Mouse (Mus musculus): Measurements from ENCODE around the gene Syngr4. TPM values are rescaled to one million over a fixed set of nuclear protein-coding genes. Genes with fewer than 3 reads are reported as not detected.
"Not testable (repeated sequence)": the region's sequence is repeated elsewhere in the genome, so short reads cannot be mapped to it uniquely, and the experiment has no call there.

The Syngr4 gene
- not detected for total RNA-seq (2021)

GRCm38 (mm10) chr7:45896517-45897257 is at the start of gene Syngr4, which contains the start of gene Tmem143:
Syngr4 (minus strand) TSS chr7:45896714.
Tmem143 (plus strand) TSS chr7:45896941.
- intact Hi-C loops (cut with DNase I): loop anchor here (1.0 kb wide), 1 partner anchor 23 kb away; no protein-coding TSS in a partner anchor
- peak; percentile 95 for DNase-seq

GRCm38 (mm10) chr7:45943280-45943679 is 46.8 kb upstream of the Syngr4 start:
- DNase-seq: not testable (repeated sequence)
- intact Hi-C loops (cut with DNase I): loop anchor here (2.0 kb wide), 2 partner anchors 66 to 262 kb away; no protein-coding TSS in a partner anchor

GRCm38 (mm10) chr7:45941986-45942385 is 45.5 kb upstream of the Syngr4 start:
- DNase-seq: no peak
- intact Hi-C loops (cut with DNase I): loop anchor here (2.0 kb wide), 2 partner anchors 67 to 263 kb away; no protein-coding TSS in a partner anchor

- intact Hi-C loops (cut with DNase I): loop anchor here (5.0 to 10.0 kb wide), 2 partner anchors 138 to 1695 kb away; partner anchors contain the start of genes 1700028J19Rik and 2410002F23Rik
- no peak for DNase-seq
Observed at GRCm38 (mm10) chr7:45939836-45940235, 43.3 kb upstream of the Syngr4 start.

GRCm38 (mm10) chr7:45935114-45935513 is 38.6 kb upstream of the Syngr4 start:
- intact Hi-C loops (cut with DNase I): loop anchor here (1.0 to 10.0 kb wide), 4 partner anchors 63 to 1690 kb away; partner anchors contain the start of genes 1700028J19Rik, 2410002F23Rik and Kdelr1
- DNase-seq: peak; percentile 63 to 69

GRCm38 (mm10) chr7:45933766-45934165 is 37.3 kb upstream of the Syngr4 start:
- DNase-seq: not testable (repeated sequence)
- intact Hi-C loops (cut with DNase I): loop anchor here (10.0 kb wide), 1 partner anchor 1689 kb away; the partner anchor contains the start of genes 1700028J19Rik and 2410002F23Rik

GRCm38 (mm10) chr7:45929688-45930087 is 33.2 kb upstream of the Syngr4 start:
- intact Hi-C loops (cut with DNase I): loop anchor here (10.0 kb wide), 1 partner anchor 1685 kb away; the partner anchor contains the start of genes 1700028J19Rik and 2410002F23Rik

GRCm38 (mm10) chr7:45928626-45929295 is 32.2 kb upstream of the Syngr4 start:
- DNase-seq: no peak
- intact Hi-C loops (cut with DNase I): no loop called here

More at GRCm38 (mm10) chr7:45929688-45930087, 33.2 kb upstream of the Syngr4 start:
- DNase-seq: no peak

GRCm38 (mm10) chr7:45924429-45924816 is 27.9 kb upstream of the Syngr4 start:
- intact Hi-C loops (cut with DNase I): loop anchor here (5.0 kb wide), 1 partner anchor 207 kb away; the partner anchor contains the start of genes Rpl18 and Sphk2
- DNase-seq: no peak

- intact Hi-C loops (cut with DNase I): loop anchor here (1.0 to 5.0 kb wide), 2 partner anchors 52 to 207 kb away; partner anchors contain the start of genes Kdelr1, Rpl18 and Sphk2
- DNase-seq: peak; percentile 78 to 83
Observed at GRCm38 (mm10) chr7:45923762-45924428, 27.4 kb upstream of the Syngr4 start, which contains the start of gene Ccdc114. Ccdc114 (plus strand) TSS chr7:45924072.

- intact Hi-C loops (cut with DNase I): loop anchor here (1.0 to 5.0 kb wide), 2 partner anchors 51 to 206 kb away; partner anchors contain the start of genes Kdelr1, Rpl18 and Sphk2
- DNase-seq: peak; percentile 94 to 96
Observed at GRCm38 (mm10) chr7:45922928-45923761, 26.6 kb upstream of the Syngr4 start.

- DNase-seq: peak in 1 of 2 experiments; percentile 14
- intact Hi-C loops (cut with DNase I): loop anchor here (1.0 to 5.0 kb wide), 2 partner anchors 23 to 205 kb away; partner anchors contain the start of genes Rpl18 and Sphk2
Observed at GRCm38 (mm10) chr7:45921950-45922600, 25.6 kb upstream of the Syngr4 start.

GRCm38 (mm10) chr7:45921242-45921621 is 24.7 kb upstream of the Syngr4 start, which contains the start of gene Emp3:
Emp3 (minus strand) TSS chr7:45921404.
- DNase-seq: peak in 1 of 2 experiments; percentile 58
- intact Hi-C loops (cut with DNase I): loop anchor here (1.0 to 5.0 kb wide), 2 partner anchors 22 to 204 kb away; partner anchors contain the start of genes Rpl18 and Sphk2

- DNase-seq: peak in 1 of 2 experiments; percentile 60
- intact Hi-C loops (cut with DNase I): loop anchor here (1.0 to 5.0 kb wide), 2 partner anchors 21 to 203 kb away; partner anchors contain the start of genes Rpl18 and Sphk2
Observed at GRCm38 (mm10) chr7:45920583-45921241, 24.2 kb upstream of the Syngr4 start.

- intact Hi-C loops (cut with DNase I): loop anchor here (5.0 kb wide), 1 partner anchor 202 kb away; the partner anchor contains the start of genes Rpl18 and Sphk2
- peak in 1 of 2 experiments; percentile 13 for DNase-seq
Observed at GRCm38 (mm10) chr7:45919761-45920160, 23.2 kb upstream of the Syngr4 start.

- peak in 1 of 2 experiments; percentile 25 for DNase-seq
- intact Hi-C loops (cut with DNase I): no loop called here
Observed at GRCm38 (mm10) chr7:45919083-45919671, 22.7 kb upstream of the Syngr4 start.

- intact Hi-C loops (cut with DNase I): no loop called here
- DNase-seq: no peak
Observed at GRCm38 (mm10) chr7:45917926-45918325, 21.4 kb upstream of the Syngr4 start.

Measured in heart, postnatal 36 days (tissue).